Mouse (Mus musculus) forebrain, embryonic 13.5 days (tissue): ENCODE measurements around the gene Itpr1. TPM values are rescaled to one million over a fixed set of nuclear protein-coding genes. Genes with fewer than 3 reads are reported as not detected.

Experiments used
- ATAC-seq: fragments of 200-750 bp; cut with Nextera tagmentation; 2 replicates; pipeline ENCODE4 v1.8.0; 2017
- H3K27ac ChIP-seq: fragments of 300-500 bp; sonication (generic); 2 replicates; pipeline ENCODE4 v1.5.1; 2015; ENCODE audit warnings: inconsistent platforms, mild to moderate bottlenecking, moderate library complexity
- H3K27me3 ChIP-seq: fragments of 300-500 bp; sonication (generic); 2 replicates; pipeline ENCODE4 v1.6.1; 2015; ENCODE audit warnings: mild to moderate bottlenecking, inconsistent platforms
- H3K36me3 ChIP-seq: fragments of 300-500 bp; sonication (generic); 2 replicates; pipeline ENCODE4 v1.6.1; 2015; ENCODE audit warnings: mild to moderate bottlenecking, inconsistent platforms; ENCODE audit not compliant: poor library complexity, severe bottlenecking
- H3K4me1 ChIP-seq: fragments of 300-500 bp; sonication (generic); 2 replicates; pipeline ENCODE4 v1.6.1; 2015; ENCODE audit warnings: inconsistent platforms
- H3K4me2 ChIP-seq: fragments of 300-500 bp; sonication (generic); 2 replicates; pipeline ENCODE4 v1.6.1; 2015; ENCODE audit warnings: inconsistent platforms, mild to moderate bottlenecking, moderate library complexity
- H3K4me3 ChIP-seq: fragments of 300-500 bp; sonication (generic); 2 replicates; pipeline ENCODE4 v1.5.1; 2015; ENCODE audit warnings: mild to moderate bottlenecking, inconsistent platforms
- H3K9ac ChIP-seq: fragments of 300-500 bp; sonication (generic); 2 replicates; pipeline ENCODE4 v1.6.1; 2015; ENCODE audit warnings: mild to moderate bottlenecking, inconsistent platforms
- H3K9me3 ChIP-seq: fragments of 300-500 bp; sonication (generic); replicated peaks from 2 replicates; pipeline ENCODE4 v1.6.1; 2016; ENCODE audit warnings: inconsistent platforms
- WGBS: fragments of 180-500 bp; shearing (Covaris S2); methylation state at CpG from one replicate; pipeline ENCODE4 v1.1.7; 2015; 5-methylcytosine and 5-hydroxymethylcytosine counted together
- polyA plus RNA-seq: library from polyadenylated mRNA; unstranded; fragments of >200 nt; fragmentation: Nextera tagmentation; extraction: Ambion mirVana; gene quantifications from 2 replicates; pipeline ENCODE4 v1.2.1, GENCODE M21; 2015

Itpr1 gene
- polyA plus RNA-seq, 1 experiment from 2014 or later = 6.9 TPM

- H3K27me3 ChIP-seq = 0 out of 2 replicates have a peak, but pooled peaks cover 4% of the 10 kb centered on the region
- no peaks in the 10 kb centered on the region for H3K9me3 ChIP-seq
- H3K4me2 ChIP-seq = peak overlapping the region; percentile 51
- H3K9ac ChIP-seq = no peak overlapping the region
- H3K4me1 ChIP-seq = peaks cover 32% of the 10 kb centered on the region
- no peaks in the 10 kb centered on the region for H3K36me3 ChIP-seq
- no peak overlapping the region for H3K4me3 ChIP-seq
- peak; percentile 74 for ATAC-seq
- H3K27ac ChIP-seq = no peak overlapping the region
- WGBS = under 1% methylated on average over 4 of the region's 5 CpGs
These were observed 244.1 kb downstream of the Itpr1 start for GRCm38 (mm10) chr6:108457063-108457405.

DNA sequence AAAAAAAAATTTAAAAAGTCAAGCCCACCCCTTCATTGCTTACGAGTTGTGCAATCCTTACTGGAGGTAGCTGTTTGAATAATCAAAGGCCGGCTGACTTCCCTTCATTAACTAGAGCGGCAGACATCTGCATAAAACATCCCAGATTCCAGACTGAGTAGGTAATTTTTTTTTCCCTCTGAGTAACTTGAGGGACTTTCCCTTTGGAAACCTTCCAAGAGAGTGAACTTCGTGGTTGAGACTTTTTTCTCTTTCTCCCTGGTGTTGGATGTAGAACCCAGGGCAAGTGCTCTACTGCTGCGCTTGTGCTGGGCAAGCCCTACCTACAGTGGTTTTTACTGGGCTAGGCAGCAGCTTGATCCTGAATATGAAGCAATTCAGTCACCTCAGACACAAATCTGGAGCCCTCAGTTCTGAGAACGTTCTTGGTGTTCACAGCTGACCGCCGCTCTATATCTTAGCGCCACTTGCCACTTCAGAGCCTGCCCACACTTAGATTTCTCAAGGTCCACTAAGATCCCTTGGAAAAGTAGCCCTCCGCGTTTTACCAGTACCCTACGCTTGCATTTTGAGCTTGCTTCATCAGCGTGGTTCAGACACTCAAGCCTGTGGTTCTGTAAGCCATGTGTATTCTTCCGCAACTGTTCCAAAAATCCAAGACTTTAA lies 244.8 kb downstream of the Itpr1 start:
- Histone ChIP-seq H3K4me3 (no peak overlapping the region), H3K9me3 (no peaks in the 10 kb centered on the region), H3K4me1 (peaks cover 32% of the 10 kb centered on the region), H3K27me3 (0 out of 2 replicates have a peak, but pooled peaks cover 4% of the 10 kb centered on the region), H3K36me3 (no peaks in the 10 kb centered on the region), H3K9ac (no peak overlapping the region), H3K27ac (no peak overlapping the region; the same call in 1 of the 2 replicates), H3K4me2 (no peak overlapping the region)
- 0 out of 2 replicates have a peak, but pooled peaks have one; percentile 42 for ATAC-seq
- 45% methylated on average over 14 of the region's 14 CpGs for WGBS

DNA sequence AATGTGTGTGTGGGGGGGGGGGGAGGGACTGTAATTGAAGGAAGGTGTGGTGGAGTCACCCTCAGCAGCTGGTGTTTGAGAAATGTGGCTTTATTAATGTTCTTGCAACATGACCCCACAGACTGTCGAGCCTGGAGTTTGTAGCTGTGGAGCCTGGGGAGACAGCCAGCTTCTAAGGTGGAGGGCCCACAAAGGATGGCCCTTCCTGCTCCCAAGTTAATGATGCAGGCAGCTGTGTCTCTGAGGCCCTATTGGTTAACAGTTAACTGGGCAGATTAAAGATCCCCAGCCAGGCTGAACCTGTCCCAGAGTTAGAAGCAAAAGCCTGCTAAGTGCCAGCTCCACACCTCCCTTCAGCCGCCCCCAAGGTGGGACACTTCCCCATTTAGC lies 245.3 kb downstream of the Itpr1 start:
- ATAC-seq = no peak
- Histone ChIP-seq H3K4me1 (peaks cover 32% of the 10 kb centered on the region), H3K4me3 (no peak overlapping the region), H3K27me3 (0 out of 2 replicates have a peak, but pooled peaks cover 4% of the 10 kb centered on the region), H3K36me3 (no peaks in the 10 kb centered on the region), H3K9me3 (no peaks in the 10 kb centered on the region), H3K4me2 (no peak overlapping the region), H3K27ac (no peak overlapping the region), H3K9ac (no peak overlapping the region)
- WGBS = 31% methylated on average over 2 of the region's 2 CpGs

- H3K9ac ChIP-seq = no peak overlapping the region
- no peak overlapping the region for H3K4me2 ChIP-seq
- H3K9me3 ChIP-seq = no peaks in the 10 kb centered on the region
- H3K4me3 ChIP-seq = no peak overlapping the region
- 82% methylated on average over 11 of the region's 11 CpGs for WGBS
- H3K27ac ChIP-seq = no peak overlapping the region
- peaks cover 32% of the 10 kb centered on the region for H3K4me1 ChIP-seq
- no peak for ATAC-seq
- no peaks in the 10 kb centered on the region for H3K36me3 ChIP-seq
- H3K27me3 ChIP-seq = 0 out of 2 replicates have a peak, but pooled peaks cover 4% of the 10 kb centered on the region
These were observed 245.9 kb downstream of the Itpr1 start for GRCm38 (mm10) chr6:108458826-108459225.

GRCm38 (mm10) chr6:108464308-108464979 lies 251.5 kb downstream of the Itpr1 start:
- Histone ChIP-seq H3K27me3 (no peaks in the 10 kb centered on the region), H3K36me3 (no peaks in the 10 kb centered on the region), H3K9ac (no peak overlapping the region), H3K27ac (no peak overlapping the region), H3K9me3 (no peaks in the 10 kb centered on the region), H3K4me1 (no peaks in the 10 kb centered on the region), H3K4me2 (no peak overlapping the region), H3K4me3 (no peak overlapping the region)
- 87% methylated on average over 8 of the region's 8 CpGs for WGBS
- ATAC-seq = no peak

- Histone ChIP-seq H3K4me2 (no peak overlapping the region), H3K27ac (no peak overlapping the region), H3K36me3 (no peaks in the 10 kb centered on the region), H3K9ac (no peak overlapping the region), H3K27me3 (no peaks in the 10 kb centered on the region), H3K4me3 (no peak overlapping the region), H3K4me1 (no peaks in the 10 kb centered on the region), H3K9me3 (no peaks in the 10 kb centered on the region)
- no peak for ATAC-seq
- WGBS = 92% methylated on average over 5 of the region's 5 CpGs
These were observed 252.3 kb downstream of the Itpr1 start for GRCm38 (mm10) chr6:108465159-108465558.

DNA sequence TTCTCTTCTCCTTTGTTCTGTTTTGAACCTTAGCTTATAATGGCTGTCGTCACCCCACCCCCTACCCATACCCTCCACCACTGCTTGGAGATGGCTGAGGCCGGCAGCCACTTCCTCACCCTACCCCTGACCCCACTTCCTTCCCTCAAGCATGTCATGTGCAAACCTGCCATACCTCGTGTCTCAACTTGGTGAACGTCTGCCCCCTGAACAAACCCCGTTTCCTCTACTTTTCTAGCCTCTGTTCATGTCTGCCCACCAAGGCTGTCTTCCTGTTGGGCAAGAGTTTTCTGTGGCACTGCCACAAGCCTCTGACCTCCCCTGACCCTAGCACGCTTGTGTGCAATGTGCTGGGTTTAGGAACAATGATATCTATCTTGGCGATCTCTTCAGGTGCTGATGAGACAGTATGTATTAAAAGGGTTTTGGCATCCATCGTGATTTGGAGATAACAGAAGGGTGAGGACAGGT lies 253.2 kb downstream of the Itpr1 start:
- H3K9ac ChIP-seq = no peak overlapping the region

GRCm38 (mm10) chr6:108467597-108467996 lies 254.7 kb downstream of the Itpr1 start:
- no peak overlapping the region for H3K27ac ChIP-seq
- H3K9me3 ChIP-seq = no peaks in the 10 kb centered on the region
- no peaks in the 10 kb centered on the region for H3K4me1 ChIP-seq
- WGBS = 79% methylated on average over 6 of the region's 6 CpGs
- no peaks in the 10 kb centered on the region for H3K27me3 ChIP-seq
- no peaks in the 10 kb centered on the region; the same call in 1 of the 2 replicates for H3K36me3 ChIP-seq
- H3K9ac ChIP-seq = no peak overlapping the region
- no peak overlapping the region for H3K4me2 ChIP-seq
- H3K4me3 ChIP-seq = no peak overlapping the region
- ATAC-seq = no peak

More for the DNA sequence above, 253.2 kb downstream of the Itpr1 start:
- H3K4me2 ChIP-seq = no peak overlapping the region
- 85% methylated on average over 8 of the region's 8 CpGs for WGBS
- no peak overlapping the region for H3K27ac ChIP-seq
- no peaks in the 10 kb centered on the region for H3K27me3 ChIP-seq
- no peaks in the 10 kb centered on the region for H3K4me1 ChIP-seq
- H3K9me3 ChIP-seq = no peaks in the 10 kb centered on the region
- no peak overlapping the region for H3K4me3 ChIP-seq
- no peak for ATAC-seq
- H3K36me3 ChIP-seq = no peaks in the 10 kb centered on the region

DNA sequence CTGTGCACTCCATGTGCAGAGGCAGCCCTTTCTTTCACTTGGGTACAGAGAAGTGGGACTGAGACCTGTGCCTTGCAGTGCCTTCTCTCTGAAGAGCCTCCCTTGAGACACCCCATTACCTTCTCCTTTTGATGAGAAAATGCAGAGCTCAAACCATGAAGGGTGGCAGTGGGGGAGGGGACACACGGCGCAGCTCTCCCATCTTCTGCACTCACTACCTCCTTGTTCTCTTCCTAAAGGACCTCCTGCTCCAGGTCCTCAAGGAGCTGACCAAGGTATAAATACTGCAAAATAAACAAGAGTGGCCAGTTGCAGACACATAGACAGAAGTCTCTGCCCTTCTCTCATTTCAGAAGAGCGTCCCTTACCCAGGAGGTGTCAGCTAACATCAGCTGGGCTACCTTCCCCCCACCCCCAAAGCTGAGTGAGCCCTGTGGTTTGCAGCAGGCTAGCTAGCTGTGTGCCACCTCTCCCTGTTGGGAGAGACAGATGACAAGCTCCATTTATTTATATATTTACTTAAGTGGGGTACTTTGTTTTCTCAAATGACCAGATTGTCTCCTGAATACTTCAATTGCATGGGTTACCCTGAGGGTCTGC lies 255.4 kb downstream of the Itpr1 start:
- Histone ChIP-seq H3K9ac (no peak overlapping the region), H3K4me2 (no peak overlapping the region), H3K27ac (no peak overlapping the region), H3K4me1 (no peaks in the 10 kb centered on the region), H3K4me3 (no peak overlapping the region), H3K27me3 (no peaks in the 10 kb centered on the region), H3K9me3 (no peaks in the 10 kb centered on the region), H3K36me3 (no peaks in the 10 kb centered on the region; the same call in 1 of the 2 replicates)
- 79% methylated on average over 3 of the region's 3 CpGs for WGBS
- no peak for ATAC-seq

DNA sequence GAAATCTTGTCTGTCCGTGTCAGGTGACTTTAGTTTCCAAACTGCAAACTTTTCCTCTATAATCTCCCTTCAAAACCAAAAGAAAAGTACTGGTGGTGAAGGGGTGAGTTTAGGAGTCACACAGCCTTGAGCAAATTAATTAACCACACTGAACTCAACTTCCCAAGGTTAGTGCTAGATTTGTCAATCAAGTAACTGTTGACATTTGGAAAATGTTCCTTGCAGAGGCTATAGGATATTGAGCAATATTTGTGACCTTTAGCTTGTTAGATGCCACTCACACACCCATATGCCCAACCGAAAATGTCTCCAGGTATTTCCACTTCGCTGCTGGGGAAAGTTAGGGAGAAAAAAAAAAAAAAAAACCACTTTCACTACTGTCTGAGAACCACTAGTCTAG lies 259.0 kb downstream of the Itpr1 start:
- Histone ChIP-seq H3K4me3 (no peak overlapping the region), H3K9ac (no peak overlapping the region), H3K4me1 (no peaks in the 10 kb centered on the region), H3K4me2 (no peak overlapping the region), H3K9me3 (no peaks in the 10 kb centered on the region), H3K27ac (no peak overlapping the region), H3K36me3 (no peaks in the 10 kb centered on the region; the same call in 1 of the 2 replicates), H3K27me3 (no peaks in the 10 kb centered on the region)
- WGBS = 89% methylated on average over 3 of the region's 3 CpGs
- ATAC-seq = no peak

GRCm38 (mm10) chr6:108472748-108473147 lies 259.9 kb downstream of the Itpr1 start:
- Histone ChIP-seq H3K4me3 (no peak overlapping the region), H3K4me1 (no peaks in the 10 kb centered on the region), H3K4me2 (no peak overlapping the region), H3K36me3 (no peaks in the 10 kb centered on the region; the same call in 1 of the 2 replicates), H3K27ac (no peak overlapping the region), H3K9ac (no peak overlapping the region), H3K9me3 (no peaks in the 10 kb centered on the region), H3K27me3 (no peaks in the 10 kb centered on the region)
- 92% methylated on average over 3 of the region's 3 CpGs for WGBS
- no peak for ATAC-seq

DNA sequence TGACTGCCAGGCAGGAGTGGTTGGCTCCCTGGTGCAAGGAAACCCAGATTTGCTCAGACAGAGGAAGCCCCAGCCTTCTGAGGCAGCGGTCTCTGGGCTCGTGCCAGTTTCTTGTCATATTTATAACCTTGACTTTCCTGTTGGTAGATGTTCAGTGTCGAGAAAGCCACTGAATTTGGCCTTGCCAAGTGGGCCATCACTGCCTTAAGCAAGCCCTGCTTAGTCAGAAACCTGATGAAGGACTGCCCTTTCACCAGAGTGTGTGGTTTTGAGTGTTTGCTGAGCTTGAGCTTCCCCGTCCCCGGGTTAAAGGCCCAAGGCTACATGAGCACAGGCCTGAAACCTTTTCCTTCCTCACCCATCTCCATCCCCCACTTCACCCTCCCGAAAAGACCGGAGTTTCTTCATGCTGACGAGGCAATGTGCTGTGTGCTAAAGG lies 263.9 kb downstream of the Itpr1 start:
- H3K4me1 ChIP-seq = no peaks in the 10 kb centered on the region
- no peaks in the 10 kb centered on the region for H3K27me3 ChIP-seq
- no peak overlapping the region for H3K4me3 ChIP-seq
- no peak overlapping the region for H3K9ac ChIP-seq
- no peak overlapping the region for H3K27ac ChIP-seq
- WGBS = 94% methylated on average over 8 of the region's 8 CpGs
- no peak for ATAC-seq
- peaks cover 4% of the 10 kb centered on the region; the same call in 1 of the 2 replicates for H3K36me3 ChIP-seq
- no peaks in the 10 kb centered on the region for H3K9me3 ChIP-seq
- no peak overlapping the region for H3K4me2 ChIP-seq
